Mouse (Mus musculus): Measurements from ENCODE around the gene Hoxd12. TPM values are rescaled to one million over a fixed set of nuclear protein-coding genes. Genes with fewer than 3 reads are reported as not detected.
A peak's percentile ranks its signal among the peaks of the same experiment; 100 is the strongest.

Gene Hoxd12
- not detected for total RNA-seq (2021)
- long read RNA-seq, experiment 1 = 0 reads
- long read RNA-seq, experiment 2 = 0 reads

- DNase-seq = no peak
Observed at GRCm38 (mm10) chr2:74674881-74675665, at the start of gene Hoxd12. Gene Hoxd12, plus strand, starts transcription at chr2:74675013.

DNA sequence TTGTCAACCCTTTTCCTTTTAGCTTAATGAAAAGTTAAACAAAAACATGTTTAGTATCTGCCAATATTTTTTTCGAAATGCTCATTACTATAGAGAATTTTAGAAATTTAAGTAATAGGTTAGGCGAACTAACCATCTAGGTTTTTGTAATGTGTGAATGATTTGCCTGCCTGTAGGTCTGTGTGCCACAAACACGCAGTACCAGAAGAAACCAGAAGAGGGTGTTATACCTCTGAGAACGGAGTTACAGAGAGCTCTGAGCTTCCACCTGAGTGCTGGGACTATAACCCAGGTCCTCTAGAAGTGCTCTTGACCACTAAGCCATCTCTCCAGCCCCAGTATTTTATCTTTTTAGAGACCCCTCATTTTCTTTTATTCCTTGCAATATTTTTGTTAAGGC lies 39.4 kb upstream of the Hoxd12 start:
- no peak for DNase-seq

DNA sequence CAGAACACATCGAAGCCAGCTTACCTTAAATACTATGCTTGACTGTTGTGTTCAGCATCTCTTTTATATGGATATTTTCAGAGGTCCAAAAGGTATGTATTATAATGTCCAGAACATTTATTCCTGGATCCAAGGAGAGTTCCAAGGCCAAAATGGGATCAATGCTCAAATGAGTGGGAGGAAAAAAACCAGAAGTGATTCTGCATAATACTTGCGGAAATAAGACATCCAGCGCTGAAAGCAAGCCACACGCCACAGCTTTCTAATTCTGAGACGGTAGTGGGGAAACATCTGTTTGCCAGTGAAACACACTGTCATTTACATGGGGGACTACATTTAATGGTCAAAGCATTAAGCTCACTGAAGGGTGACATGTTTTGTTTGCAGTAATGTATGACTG lies 32.4 kb upstream of the Hoxd12 start:
- DNase-seq = no peak

DNA sequence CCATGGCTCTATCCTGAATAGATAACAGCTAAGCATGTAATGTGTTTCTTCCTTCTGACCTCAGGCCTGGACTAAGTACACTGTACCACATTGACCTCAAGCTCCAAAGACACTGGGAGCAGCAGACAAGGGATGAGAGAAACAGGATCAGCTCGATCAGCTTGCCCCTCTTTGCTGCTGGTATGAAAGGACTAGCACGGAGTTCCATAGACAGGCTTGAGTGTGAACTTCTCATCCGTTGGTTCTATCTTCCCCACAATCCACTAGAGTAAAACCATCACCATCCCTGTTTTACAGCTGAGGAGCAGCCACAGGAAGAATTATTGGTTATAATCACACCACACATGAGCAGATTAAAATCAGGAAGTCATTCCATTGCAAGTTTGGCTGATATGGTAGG lies 29.2 kb upstream of the Hoxd12 start:
- no peak for DNase-seq

DNA sequence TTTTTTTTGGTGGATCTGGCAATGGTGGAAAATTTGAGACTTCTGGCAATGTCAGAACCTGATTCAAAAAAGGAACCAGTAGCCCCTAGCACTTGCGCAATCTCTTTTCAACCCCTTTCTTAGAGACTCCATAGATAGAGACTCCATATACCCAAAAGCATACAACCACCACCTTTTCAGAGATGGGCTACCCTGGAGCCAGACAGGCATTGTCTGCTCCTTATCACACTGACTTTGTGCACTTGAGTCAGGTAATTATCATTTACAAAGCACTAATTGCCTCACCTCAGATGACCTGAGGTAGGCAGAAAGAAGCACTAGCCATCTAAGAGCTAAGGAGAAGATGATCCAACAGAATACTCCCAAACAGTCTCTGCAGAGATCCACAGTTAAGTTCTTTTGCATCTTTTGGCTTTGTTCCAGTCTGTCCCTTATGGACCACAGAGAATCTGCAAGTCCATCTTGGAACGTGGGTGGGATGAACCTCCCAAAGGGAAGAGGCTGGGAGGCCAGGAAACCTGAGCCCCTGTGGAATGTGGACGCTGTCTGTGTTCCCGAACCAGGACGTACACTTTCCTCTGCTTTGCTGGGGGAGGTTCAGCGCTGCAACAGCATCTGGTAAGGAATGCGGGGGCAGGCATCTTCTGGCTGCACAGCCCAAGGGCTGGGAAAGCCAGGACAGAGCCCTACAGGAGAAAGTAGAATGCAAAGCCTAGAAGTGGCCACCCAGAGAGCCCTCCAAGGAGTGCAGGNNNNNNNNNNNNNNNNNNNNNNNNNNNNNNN lies 27.5 kb upstream of the Hoxd12 start:
- no peak for DNase-seq

GRCm38 (mm10) chr2:74652996-74653340 lies 21.8 kb upstream of the Hoxd12 start:
- no peak for DNase-seq

- no peak for DNase-seq
Observed at GRCm38 (mm10) chr2:74653781-74654535, 20.9 kb upstream of the Hoxd12 start.

DNA sequence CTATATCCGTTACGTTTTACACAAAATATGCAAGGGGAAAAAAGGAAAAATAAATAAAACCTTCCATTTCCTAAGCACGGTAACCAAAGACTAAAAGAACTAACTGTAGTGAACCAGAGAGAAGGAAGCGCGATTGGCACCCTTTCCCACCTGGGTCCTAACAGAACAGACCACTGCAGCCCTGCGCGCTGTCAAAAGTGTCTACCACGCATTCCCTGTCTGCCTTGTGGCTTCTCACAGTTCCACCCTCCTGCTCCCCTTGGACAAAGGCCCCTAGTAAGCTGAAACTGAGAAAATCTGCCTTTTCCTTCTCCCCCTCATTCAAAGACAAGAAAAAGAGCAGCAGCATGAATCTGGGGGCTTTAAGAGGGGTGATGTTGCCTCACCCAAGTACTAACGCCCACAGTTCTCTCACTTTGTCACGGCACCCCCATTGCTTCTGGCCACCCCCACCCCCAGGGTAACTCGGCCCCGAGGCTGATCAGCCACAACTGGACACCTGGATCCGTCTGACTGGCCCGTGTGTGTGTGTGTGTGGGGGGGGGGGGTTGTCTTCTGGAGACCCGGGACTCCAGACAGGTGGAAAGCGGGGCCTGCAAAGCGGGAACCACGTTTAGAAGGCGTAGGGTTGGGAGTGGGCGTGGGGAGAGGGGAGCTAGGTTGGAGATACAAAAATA lies 19.9 kb upstream of the Hoxd12 start:
- no peak for DNase-seq

- DNase-seq = peak; percentile 52 to 65
Observed at GRCm38 (mm10) chr2:74655420-74655781, 19.4 kb upstream of the Hoxd12 start.

- peak in 1 of 2 experiments; percentile 25 for DNase-seq
Observed at GRCm38 (mm10) chr2:74655821-74656631, 18.8 kb upstream of the Hoxd12 start.

DNA sequence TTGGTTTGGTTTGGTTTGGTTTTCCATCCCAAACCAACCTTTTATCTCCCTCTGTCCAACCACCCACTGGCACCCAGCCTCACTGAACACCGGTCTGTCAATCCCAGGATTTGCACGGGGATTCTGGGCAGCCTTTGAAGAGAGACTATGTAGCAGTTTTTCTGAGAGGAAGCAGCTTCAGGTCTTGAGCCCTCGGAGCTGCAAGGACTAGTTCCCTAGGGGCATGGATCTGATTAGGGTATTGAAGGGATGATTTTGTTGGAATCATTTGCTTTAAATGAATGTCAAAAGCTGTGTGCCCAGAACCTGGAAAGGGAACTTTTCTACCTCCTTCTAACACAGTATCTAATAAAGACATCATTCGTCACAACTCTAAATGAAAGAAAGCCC lies 18.2 kb upstream of the Hoxd12 start:
- no peak for DNase-seq

GRCm38 (mm10) chr2:74657251-74658023 lies 17.4 kb upstream of the Hoxd12 start:
- DNase-seq = peak in 1 of 2 experiments; percentile 19

DNA sequence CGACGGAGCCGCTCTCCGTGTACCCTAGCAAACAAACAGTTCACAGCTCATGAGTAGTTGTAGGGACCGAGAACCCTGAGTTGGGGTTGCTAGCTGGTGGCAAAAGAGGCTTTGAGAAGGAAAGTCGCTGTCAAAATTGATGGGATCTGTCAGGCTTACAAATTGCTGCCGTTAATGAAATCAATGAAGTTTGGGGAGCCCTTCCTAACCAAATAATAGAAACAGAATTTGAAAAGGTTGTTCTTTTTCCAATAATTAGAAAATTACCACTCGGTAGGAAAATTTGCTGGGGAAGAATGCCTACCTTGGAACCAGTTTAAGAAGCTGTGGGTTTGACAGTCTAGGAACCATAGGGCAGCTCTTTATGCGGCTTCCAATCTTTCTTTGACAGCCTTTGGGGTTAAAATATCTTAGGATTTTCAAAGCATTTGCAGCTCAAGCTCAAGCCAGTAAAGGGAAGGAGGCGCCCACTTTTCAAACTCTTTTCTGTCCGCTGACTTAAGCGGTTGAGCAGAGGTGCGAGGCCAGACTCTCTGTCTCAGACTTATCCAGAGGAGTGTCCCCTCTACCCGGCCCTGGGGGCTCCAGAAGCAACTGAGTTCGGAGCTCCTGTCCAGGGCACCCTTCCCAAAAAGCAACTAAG lies 16.7 kb upstream of the Hoxd12 start:
- no peak for DNase-seq

DNA sequence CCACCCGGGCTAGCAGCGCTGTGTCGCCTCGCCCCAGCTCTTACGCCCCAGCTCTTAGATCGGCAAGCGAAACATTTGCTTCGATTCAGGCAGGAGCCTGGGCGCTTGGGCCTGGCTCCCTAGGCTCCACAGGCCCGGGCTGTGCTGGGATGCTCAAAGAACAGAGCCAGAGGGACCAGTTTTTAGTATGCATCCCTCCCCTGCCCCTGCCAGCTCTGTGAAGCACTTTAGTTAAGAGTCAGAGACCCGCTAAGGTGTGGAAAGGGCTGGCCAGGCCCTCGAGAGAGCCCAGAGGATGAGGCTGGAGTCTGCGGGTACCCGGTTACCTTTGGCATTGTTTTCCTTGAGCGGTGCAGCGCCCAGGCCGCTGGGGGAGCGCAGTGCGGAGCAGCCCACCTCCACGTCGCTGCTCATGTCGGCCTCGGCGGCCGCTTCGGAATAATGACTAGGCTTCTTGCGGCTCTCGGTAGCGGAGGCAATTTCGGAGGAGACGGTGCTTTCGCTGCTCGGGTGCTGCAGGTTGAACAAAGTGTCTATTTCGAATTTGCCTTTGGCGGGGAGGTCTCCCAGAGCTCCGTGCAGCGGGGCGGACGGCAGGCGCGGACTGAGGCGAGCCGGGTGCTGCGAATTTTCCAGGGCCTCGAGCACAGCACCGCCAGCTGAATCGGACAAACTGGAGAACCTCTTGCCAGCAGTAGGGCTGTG lies 16.0 kb upstream of the Hoxd12 start:
- DNase-seq = no peak

GRCm38 (mm10) chr2:74659507-74660005 lies 15.3 kb upstream of the Hoxd12 start, which contains the start of gene Evx2:
Gene Evx2, minus strand, starts transcription at chr2:74659557.
- DNase-seq = no peak

DNA sequence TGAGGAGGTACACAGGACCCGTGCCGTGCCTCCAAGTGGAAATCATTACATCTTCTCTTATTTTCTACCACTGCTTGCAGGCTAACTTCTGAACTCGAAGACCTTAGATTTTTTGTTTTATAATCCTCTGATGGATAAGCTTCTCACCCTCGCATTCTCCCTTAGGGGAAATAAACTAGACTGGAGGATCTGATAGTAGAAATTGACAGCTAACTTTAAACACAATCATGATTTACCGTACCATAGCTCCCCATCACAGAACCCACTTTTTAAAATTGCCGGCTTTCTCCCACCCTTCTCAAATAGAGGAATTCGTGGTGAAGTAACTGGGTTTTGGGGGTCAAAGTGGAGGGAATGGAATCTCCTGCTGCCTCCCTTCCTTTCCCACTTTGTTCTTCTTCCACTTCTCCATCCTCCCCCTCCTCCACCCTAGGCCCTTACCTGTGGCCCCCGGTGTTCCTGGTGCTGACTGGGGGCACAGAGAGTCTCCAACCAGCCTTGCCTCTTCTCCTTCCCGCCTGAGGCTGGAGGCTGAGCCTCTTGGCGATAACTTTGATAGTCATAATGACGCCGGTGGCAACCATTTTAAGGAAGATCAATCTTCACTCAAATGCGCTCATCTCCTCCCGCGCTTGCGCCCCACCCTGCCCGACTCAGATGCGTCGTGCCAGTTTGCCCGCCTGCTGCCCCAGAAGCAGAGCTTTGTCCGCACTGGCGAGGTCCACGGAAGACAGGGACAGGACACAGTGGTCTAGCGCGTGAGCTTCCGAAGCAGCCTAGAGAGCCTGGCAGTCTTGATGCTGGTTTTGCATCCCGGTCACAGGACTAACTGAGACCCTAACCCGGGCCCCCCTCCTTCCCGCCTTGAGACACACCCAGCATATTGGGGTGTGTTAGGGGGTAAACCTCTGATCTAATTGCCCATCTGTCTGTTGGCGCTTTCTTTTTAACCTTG lies 14.1 kb upstream of the Hoxd12 start:
- no peak for DNase-seq

- DNase-seq = peak in 1 of 2 experiments; percentile 20
Observed at GRCm38 (mm10) chr2:74661685-74662084, 13.1 kb upstream of the Hoxd12 start.
